Mouse (Mus musculus): ENCODE results near the gene 1700017B05Rik. TPM values are rescaled to one million over a fixed set of nuclear protein-coding genes. Genes with fewer than 3 reads are reported as not detected.

The 1700017B05Rik gene
- polyA plus RNA-seq, 1 experiment from 2014 or later = 18.1 TPM

DNA sequence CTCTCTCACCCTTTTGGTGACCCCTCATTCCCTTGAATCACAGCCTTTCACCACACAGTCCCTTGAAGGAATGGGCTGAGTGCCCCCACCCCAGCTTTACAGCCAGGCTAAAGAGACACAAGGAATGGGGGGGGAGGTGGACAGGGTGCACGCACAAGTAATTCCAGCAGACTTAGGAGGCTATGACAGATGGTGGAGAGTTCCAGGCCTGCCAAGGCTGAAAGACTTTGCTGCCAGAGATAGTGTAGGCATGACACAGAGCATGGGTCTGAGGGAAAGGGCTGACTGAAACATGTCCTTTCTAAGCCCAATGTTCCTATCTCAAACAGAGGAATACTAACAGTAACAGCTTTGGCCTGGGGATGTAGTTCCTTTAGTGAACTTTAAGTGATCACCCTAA lies 8.7 kb upstream of the 1700017B05Rik start:
- H3K27me3 ChIP-seq = no peaks in the 10 kb centered on the region; the same call in 1 of the 2 replicates
- no peak overlapping the region for H3K9ac ChIP-seq
- H3K27ac ChIP-seq = no peak overlapping the region
- H3K4me1 ChIP-seq = peaks cover 16% of the 10 kb centered on the region
- ATAC-seq (ENCODE audit: insufficient number of reproducible peaks, insufficient read depth, low FRiP score, low TSS enrichment, low read depth) = no peak
- no peak overlapping the region for H3K4me3 ChIP-seq
- no peaks in the 10 kb centered on the region for H3K9me3 ChIP-seq
- H3K4me2 ChIP-seq = no peak overlapping the region
- 44% methylated on average over 1 of the region's 1 CpGs for WGBS
- no peaks in the 10 kb centered on the region for H3K36me3 ChIP-seq

DNA sequence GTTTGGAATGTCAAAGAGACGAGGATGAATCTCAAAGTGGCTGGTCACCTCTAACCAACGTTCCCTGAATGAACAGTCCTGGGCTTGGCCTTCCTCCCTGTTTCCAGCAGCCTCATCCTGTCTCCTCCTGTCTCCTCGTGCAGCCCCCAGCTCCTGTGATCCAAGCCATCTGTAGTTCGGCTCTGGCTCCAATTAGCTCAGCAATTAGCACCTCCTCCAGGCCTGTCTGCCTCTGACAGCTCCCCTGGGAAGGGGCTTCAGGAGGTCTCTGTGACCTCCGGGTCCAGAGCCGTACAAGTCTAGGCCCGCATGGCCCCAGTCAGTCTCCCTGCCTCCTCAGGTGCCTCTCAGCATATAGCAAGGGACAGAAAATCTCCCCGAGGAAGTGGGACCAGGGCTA lies 8.0 kb upstream of the 1700017B05Rik start:
- Histone ChIP-seq H3K27ac (no peak overlapping the region), H3K9ac (no peak overlapping the region; the same call in 1 of the 2 replicates), H3K9me3 (no peaks in the 10 kb centered on the region), H3K27me3 (no peaks in the 10 kb centered on the region; the same call in 1 of the 2 replicates), H3K36me3 (no peaks in the 10 kb centered on the region), H3K4me1 (peaks cover 20% of the 10 kb centered on the region), H3K4me3 (no peak overlapping the region), H3K4me2 (no peak overlapping the region)
- ATAC-seq (ENCODE audit: insufficient number of reproducible peaks, insufficient read depth, low FRiP score, low TSS enrichment, low read depth) = no peak
- WGBS = 5% methylated on average over 8 of the region's 8 CpGs

DNA sequence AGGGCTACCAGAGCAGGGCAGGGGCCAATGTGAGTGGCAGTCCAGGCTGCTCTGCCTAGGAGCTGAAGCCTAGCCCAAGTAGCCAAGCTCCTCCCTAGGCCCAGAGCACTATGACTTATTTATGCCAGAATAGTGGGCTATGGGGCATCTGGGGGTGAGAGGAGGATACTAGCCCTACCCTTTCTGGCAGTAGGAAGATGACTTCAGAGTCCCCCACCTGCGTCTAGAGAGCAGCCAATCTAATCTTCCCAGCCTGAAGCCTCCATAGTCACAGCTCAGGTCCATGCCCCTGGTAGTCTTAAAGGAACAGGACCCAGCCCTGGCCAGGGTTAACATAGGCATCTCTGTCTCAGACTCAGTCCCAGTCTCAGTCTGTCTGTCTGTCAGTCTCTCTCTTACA lies 7.0 kb upstream of the 1700017B05Rik start:
- Histone ChIP-seq H3K9ac (0 out of 2 replicates have a peak overlapping the region, but pooled peaks have one; percentile 8), H3K27ac (no peak overlapping the region), H3K9me3 (no peaks in the 10 kb centered on the region), H3K4me2 (no peak overlapping the region), H3K27me3 (no peaks in the 10 kb centered on the region; the same call in 1 of the 2 replicates), H3K36me3 (no peaks in the 10 kb centered on the region), H3K4me1 (peaks cover 20% of the 10 kb centered on the region), H3K4me3 (no peak overlapping the region)
- whole genome bisulfite sequencing = 35% methylated on average over 1 of the region's 1 CpGs
- no peak for ATAC-seq (ENCODE audit: insufficient number of reproducible peaks, insufficient read depth, low FRiP score, low TSS enrichment, low read depth)

DNA sequence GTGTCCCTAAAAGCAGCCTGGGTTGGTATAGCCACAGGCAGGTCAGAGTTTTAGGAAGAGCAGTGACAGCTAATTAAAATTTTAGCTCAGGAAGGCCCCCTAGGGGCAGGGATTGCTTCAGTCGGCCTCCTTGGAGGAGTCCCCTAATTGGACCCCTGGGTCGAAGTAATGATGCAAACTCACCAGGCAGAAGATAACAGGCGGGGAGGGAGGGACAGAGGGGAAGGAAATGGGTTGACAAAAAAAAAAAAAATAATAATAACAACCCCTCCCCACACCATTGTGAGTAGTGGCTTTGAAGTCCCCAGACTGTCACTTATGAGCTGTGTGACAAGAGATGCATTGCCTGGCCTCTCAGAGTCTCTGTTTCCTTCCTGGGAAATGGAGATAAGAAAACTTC lies 6.2 kb upstream of the 1700017B05Rik start:
- no peak overlapping the region for H3K4me3 ChIP-seq
- ATAC-seq (ENCODE audit: insufficient number of reproducible peaks, insufficient read depth, low FRiP score, low TSS enrichment, low read depth) = no peak
- no peaks in the 10 kb centered on the region for H3K36me3 ChIP-seq
- H3K9ac ChIP-seq = no peak overlapping the region
- no peaks in the 10 kb centered on the region; the same call in 1 of the 2 replicates for H3K27me3 ChIP-seq
- 23% methylated on average over 3 of the region's 3 CpGs for WGBS
- H3K9me3 ChIP-seq = no peaks in the 10 kb centered on the region
- H3K27ac ChIP-seq = no peak overlapping the region
- peaks cover 20% of the 10 kb centered on the region for H3K4me1 ChIP-seq
- H3K4me2 ChIP-seq = no peak overlapping the region

DNA sequence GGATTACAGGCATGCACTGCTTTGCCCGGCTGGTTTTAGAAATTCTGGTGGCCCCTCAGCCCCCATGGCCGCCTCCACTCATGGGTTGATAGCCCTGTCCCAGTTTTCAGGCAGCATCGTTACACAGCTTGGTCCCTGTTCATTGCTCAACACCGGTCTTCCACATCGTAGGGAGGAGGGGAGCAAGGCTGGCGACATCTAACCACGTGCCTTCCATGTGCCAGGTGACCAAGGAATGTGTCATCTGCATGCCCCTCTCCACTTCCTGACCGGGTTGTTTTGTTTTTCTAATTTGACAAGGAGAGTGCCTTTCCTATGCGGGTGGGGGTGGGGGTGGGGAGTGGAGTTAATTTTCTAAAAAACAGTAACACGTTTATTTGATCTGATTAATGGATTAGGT lies 5.7 kb upstream of the 1700017B05Rik start:
- no peaks in the 10 kb centered on the region; the same call in 1 of the 2 replicates for H3K27me3 ChIP-seq
- no peaks in the 10 kb centered on the region for H3K36me3 ChIP-seq
- H3K4me2 ChIP-seq = no peak overlapping the region
- WGBS = 20% methylated on average over 10 of the region's 10 CpGs
- no peak overlapping the region for H3K9ac ChIP-seq
- H3K4me3 ChIP-seq = no peak overlapping the region
- H3K27ac ChIP-seq = no peak overlapping the region
- ATAC-seq (ENCODE audit: insufficient number of reproducible peaks, insufficient read depth, low FRiP score, low TSS enrichment, low read depth) = no peak
- H3K9me3 ChIP-seq = no peaks in the 10 kb centered on the region
- H3K4me1 ChIP-seq = peaks cover 20% of the 10 kb centered on the region

DNA sequence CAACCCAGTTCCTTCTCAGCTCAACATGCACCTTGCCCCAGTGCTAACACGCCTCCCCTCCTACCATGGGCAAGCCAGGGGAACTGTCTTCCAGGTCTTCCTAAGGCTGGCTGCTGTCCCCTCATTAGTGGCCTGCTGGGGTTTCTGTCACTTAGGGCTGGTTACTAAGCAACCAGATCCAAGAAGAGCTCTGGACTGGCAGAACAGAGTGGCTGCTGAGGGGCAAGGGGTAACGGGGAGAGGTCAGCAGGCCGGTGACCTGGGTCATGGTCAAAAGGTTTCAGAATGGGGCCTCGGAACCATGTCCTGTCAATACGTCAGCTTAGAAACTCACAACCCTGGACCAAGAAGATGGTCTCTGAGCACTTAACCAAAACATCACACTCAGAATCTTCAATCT lies 5.0 kb upstream of the 1700017B05Rik start:
- Histone ChIP-seq H3K4me2 (no peak overlapping the region), H3K27me3 (no peaks in the 10 kb centered on the region), H3K9me3 (no peaks in the 10 kb centered on the region), H3K4me3 (no peak overlapping the region), H3K36me3 (no peaks in the 10 kb centered on the region), H3K27ac (no peak overlapping the region), H3K9ac (no peak overlapping the region), H3K4me1 (peaks cover 20% of the 10 kb centered on the region)
- 45% methylated on average over 5 of the region's 5 CpGs for WGBS
- ATAC-seq (ENCODE audit: insufficient number of reproducible peaks, insufficient read depth, low FRiP score, low TSS enrichment, low read depth) = no peak

DNA sequence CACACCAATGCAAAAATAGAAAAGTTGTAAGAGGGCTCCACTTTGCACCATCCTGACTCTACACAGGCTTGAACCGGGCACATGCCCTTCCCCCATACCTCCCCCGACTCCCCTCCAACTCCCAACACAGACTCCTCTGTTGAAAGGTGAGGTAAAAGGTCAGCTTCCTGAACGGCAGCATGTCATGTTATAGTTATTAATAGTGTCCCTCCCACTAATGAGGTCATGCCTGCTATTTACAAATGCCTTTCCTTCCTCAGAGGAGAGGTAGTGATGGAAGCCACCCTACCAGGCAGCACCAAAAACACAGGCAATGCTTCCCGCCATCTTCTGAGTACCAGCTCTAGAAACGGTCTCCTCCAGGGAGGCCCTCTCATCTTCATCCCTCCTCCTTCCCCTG lies 2.7 kb upstream of the 1700017B05Rik start:
- Histone ChIP-seq H3K36me3 (no peaks in the 10 kb centered on the region), H3K27me3 (no peaks in the 10 kb centered on the region), H3K4me2 (no peak overlapping the region), H3K27ac (no peak overlapping the region), H3K4me3 (no peak overlapping the region), H3K4me1 (peaks cover 25% of the 10 kb centered on the region), H3K9ac (no peak overlapping the region), H3K9me3 (no peaks in the 10 kb centered on the region)
- no peak for ATAC-seq (ENCODE audit: insufficient number of reproducible peaks, insufficient read depth, low FRiP score, low TSS enrichment, low read depth)
- WGBS = 32% methylated on average over 5 of the region's 5 CpGs

DNA sequence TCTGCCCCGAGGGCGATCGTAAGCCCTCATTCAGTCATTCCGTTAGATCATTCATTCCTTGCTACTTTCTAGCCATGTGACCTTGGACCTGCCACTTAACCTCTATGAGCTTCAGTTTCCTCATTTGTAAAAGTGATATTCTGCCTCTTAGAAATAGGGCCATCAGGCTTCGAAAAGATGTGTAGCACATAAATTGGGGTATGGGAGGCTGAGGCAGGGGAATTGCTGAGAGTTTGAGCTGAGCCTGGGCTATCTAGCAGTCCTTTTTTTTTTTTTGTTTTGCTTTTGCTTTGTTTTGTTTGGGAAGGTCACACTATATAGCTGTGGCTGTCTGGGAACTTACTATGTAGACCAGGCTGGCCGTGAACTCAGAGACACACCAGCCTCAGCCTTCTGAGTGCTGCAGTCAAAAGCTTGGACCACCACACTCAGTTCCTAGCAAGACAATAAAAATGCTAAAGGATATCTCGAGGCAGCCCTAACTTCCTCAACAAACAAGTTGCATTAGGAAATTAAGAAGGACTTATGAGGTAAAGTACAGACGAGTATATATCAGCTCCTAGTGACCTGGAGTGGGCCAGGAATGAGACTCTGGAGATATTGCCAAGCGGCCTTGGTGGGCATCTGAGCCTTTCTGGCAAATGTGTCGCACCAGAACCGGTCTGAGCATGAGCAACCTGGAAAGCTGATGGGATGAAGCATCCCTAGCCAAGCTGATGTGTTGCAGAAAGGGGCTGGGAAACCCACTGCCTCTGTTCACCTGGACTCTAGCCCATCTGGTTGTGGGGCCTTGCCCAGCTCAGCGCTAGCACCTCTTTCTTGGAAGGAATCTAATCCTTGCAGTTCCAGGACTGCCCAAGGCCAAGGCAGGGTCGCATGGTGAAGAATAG lies 628 bp upstream of the 1700017B05Rik start:
- H3K9ac ChIP-seq = peak overlapping the region; percentile 90
- WGBS = 52% methylated on average over 13 of the region's 13 CpGs
- ATAC-seq (ENCODE audit: insufficient number of reproducible peaks, insufficient read depth, low FRiP score, low TSS enrichment, low read depth) = no peak
- H3K4me1 ChIP-seq = peaks cover 26% of the 10 kb centered on the region
- H3K27me3 ChIP-seq = no peaks in the 10 kb centered on the region
- no peaks in the 10 kb centered on the region for H3K9me3 ChIP-seq
- H3K4me2 ChIP-seq = peak overlapping the region; percentile 96
- peaks cover 9% of the 10 kb centered on the region for H3K36me3 ChIP-seq
- H3K4me3 ChIP-seq = peak overlapping the region; percentile 85
- peak overlapping the region; percentile 81; the same call in 1 of the 2 replicates for H3K27ac ChIP-seq

DNA sequence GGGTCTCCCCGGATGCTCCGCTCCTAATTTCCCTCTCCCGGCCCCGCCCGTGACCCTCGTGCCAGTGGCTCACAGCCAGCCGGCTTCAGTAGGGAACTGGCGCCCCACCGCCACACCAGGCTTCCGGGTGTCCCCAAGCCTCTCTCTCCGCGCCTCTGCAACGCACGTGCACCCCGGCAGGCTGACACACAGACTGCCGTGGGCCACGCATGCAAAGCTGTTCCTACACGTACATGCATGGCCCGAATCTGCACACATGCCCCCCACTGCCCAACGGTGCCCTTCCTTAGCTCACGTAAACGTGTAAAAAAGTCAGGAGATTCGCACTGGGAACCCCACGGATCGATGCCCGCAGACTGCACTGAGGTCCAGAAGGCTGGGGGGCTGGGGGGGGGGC lies 898 bp downstream of the 1700017B05Rik start:
- H3K9ac ChIP-seq = peak overlapping the region; percentile 90
- under 1% methylated on average over 26 of the region's 26 CpGs for WGBS
- H3K4me2 ChIP-seq = peak overlapping the region; percentile 96
- peak overlapping the region; percentile 85 for H3K4me3 ChIP-seq
- peaks cover 25% of the 10 kb centered on the region for H3K36me3 ChIP-seq
- no peak for ATAC-seq (ENCODE audit: insufficient number of reproducible peaks, insufficient read depth, low FRiP score, low TSS enrichment, low read depth)
- peak overlapping the region; percentile 81; the same call in 1 of the 2 replicates for H3K27ac ChIP-seq
- H3K4me1 ChIP-seq = peaks cover 26% of the 10 kb centered on the region
- no peaks in the 10 kb centered on the region for H3K27me3 ChIP-seq
- no peaks in the 10 kb centered on the region for H3K9me3 ChIP-seq

DNA sequence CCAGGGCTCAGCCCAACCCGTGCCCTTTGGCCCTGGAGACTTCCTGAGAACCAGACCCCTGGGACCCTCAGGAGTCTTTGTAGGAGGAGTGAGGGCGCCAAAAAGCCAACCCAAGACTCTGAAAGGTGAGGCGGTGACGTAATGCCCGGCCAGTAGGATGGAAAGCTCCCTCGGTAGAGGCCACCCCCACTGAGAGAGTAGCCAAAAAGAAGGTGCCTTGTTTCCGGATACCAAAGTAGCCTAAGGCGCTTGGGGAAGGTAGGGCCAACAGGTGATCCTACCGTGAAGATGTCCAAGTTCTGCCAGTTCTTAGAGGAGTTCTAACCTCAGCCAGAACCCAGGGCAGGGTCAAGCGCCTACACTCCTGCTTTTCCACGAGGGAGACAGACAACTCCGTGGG lies 1.5 kb downstream of the 1700017B05Rik start:
- Histone ChIP-seq H3K27ac (no peak overlapping the region), H3K4me1 (peaks cover 24% of the 10 kb centered on the region), H3K4me2 (peak overlapping the region; percentile 96), H3K27me3 (no peaks in the 10 kb centered on the region), H3K9me3 (no peaks in the 10 kb centered on the region), H3K4me3 (peak overlapping the region; percentile 85), H3K9ac (peak overlapping the region; percentile 90), H3K36me3 (peaks cover 30% of the 10 kb centered on the region)
- ATAC-seq (ENCODE audit: insufficient number of reproducible peaks, insufficient read depth, low FRiP score, low TSS enrichment, low read depth) = no peak
- 16% methylated on average over 12 of the region's 12 CpGs for WGBS

DNA sequence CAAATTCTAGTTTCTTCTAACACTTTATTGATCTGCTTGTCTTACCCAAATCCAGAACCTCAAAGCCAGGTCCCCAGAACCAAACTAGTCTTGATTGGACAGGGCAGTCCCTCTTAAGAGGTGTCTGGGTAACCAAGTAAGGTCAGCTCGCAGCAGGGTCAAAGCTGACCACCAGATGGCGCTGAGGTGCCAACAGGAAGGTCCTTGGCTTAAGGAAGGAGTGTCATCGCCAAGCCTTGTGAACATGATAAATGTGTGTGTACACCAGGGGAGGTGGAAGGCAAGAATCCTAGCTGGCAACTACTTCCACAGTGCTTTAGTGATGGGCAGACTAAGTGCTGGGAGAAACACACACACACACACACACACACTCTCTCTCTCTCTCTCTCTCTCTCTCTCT lies 2.7 kb downstream of the 1700017B05Rik start:
- no peak for ATAC-seq (ENCODE audit: insufficient number of reproducible peaks, insufficient read depth, low FRiP score, low TSS enrichment, low read depth)
- peaks cover 42% of the 10 kb centered on the region for H3K36me3 ChIP-seq
- H3K4me2 ChIP-seq = no peak overlapping the region
- no peaks in the 10 kb centered on the region for H3K9me3 ChIP-seq
- no peak overlapping the region for H3K27ac ChIP-seq
- H3K4me1 ChIP-seq = peaks cover 25% of the 10 kb centered on the region
- no peak overlapping the region for H3K4me3 ChIP-seq
- no peak overlapping the region for H3K9ac ChIP-seq
- WGBS = 7% methylated on average over 3 of the region's 3 CpGs
- no peaks in the 10 kb centered on the region for H3K27me3 ChIP-seq

DNA sequence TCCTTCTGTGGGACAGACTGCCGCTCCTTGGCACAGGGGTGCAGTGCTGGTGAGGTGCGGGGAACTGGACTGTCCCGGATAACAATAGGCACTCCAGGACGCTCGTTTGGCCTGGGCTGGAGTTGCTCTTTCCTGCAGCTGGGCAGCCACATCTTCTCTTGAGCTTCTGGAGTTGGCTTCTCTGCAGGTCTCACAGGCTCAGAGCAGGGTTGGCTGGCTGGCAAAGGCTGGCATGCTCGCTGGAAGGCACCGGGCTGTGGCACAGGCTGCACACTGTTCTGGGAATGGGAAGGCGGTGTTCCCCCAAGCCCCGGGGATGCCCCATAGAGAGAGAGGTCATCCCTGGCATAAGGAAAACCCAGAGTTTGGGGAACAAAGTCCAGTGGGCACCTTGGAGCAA lies 4.8 kb downstream of the 1700017B05Rik start:
- no peak for ATAC-seq (ENCODE audit: insufficient number of reproducible peaks, insufficient read depth, low FRiP score, low TSS enrichment, low read depth)
- H3K4me1 ChIP-seq = peaks cover 25% of the 10 kb centered on the region
- no peaks in the 10 kb centered on the region for H3K9me3 ChIP-seq
- no peak overlapping the region for H3K4me3 ChIP-seq
- no peak overlapping the region for H3K27ac ChIP-seq
- peaks cover 63% of the 10 kb centered on the region for H3K36me3 ChIP-seq
- WGBS = 90% methylated on average over 9 of the region's 9 CpGs
- H3K9ac ChIP-seq = no peak overlapping the region
- no peaks in the 10 kb centered on the region for H3K27me3 ChIP-seq
- H3K4me2 ChIP-seq = no peak overlapping the region
